Mouse (Mus musculus) CH12.LX (cell line): ENCODE measurements around the gene Asb17. TPM values are rescaled to one million over a fixed set of nuclear protein-coding genes. Genes with fewer than 3 reads are reported as not detected.
A peak's percentile ranks its signal among the peaks of the same experiment; 100 is the strongest.
"Not testable (repeated sequence)": the region's sequence is repeated elsewhere in the genome, so short reads cannot be mapped to it uniquely, and the experiment has no call there.

Experiments used
- DNase-seq: peaks from one replicate; pipeline ENCODE4 v3.0.0-alpha.2; 2013; ENCODE audit errors: extremely low read depth
- H3K27ac ChIP-seq: 2 replicates; pipeline ENCODE4 v1.5.1; 2012; ENCODE audit warnings: low read depth, mild to moderate bottlenecking, control low read depth, moderate library complexity; ENCODE audit not compliant: insufficient read depth
- H3K27me3 ChIP-seq: replicated peaks from 2 replicates; pipeline ENCODE3; 2012; ENCODE audit warnings: inconsistent platforms
- H3K36me3 ChIP-seq, 2 experiments: replicated peaks in 1 of 2; 2 replicates each; pipeline versions ENCODE3 to v1.6.1; 2012; ENCODE audit warnings: inconsistent platforms in 1 of 2, low read length in 1 of 2, mild to moderate bottlenecking in 1 of 2, mixed read lengths in 1 of 2, moderate library complexity in 1 of 2; ENCODE audit not compliant: control insufficient read depth in 1 of 2, insufficient read depth in 1 of 2
- H3K4me1 ChIP-seq, 2 experiments: 2 replicates each; pipeline ENCODE4 v1.6.1; 2012; ENCODE audit warnings: inconsistent platforms in 1 of 2, moderate library complexity in 1 of 2; ENCODE audit not compliant: insufficient read depth in 2 of 2, control insufficient read depth in 1 of 2
- H3K4me2 ChIP-seq: 2 replicates; pipeline ENCODE4 v1.6.1; 2012; ENCODE audit warnings: low read depth, mild to moderate bottlenecking, control low read depth; ENCODE audit not compliant: poor library complexity, insufficient read depth, severe bottlenecking
- H3K4me3 ChIP-seq, 3 experiments: fragments of 150-350 bp in 1 of 3; sonication (generic) in 1 of 3; replicated peaks in 1 of 3; 2 replicates each; pipeline versions ENCODE3 to v1.5.1; 2011 to 2012; ENCODE audit warnings: low read depth in 2 of 3, low read length in 2 of 3, mild to moderate bottlenecking in 2 of 3, moderate library complexity in 2 of 3, control low read depth in 1 of 3, improper control_type of control experiment in 1 of 3, inconsistent platforms in 1 of 3, mixed read lengths in 1 of 3; ENCODE audit not compliant: poor library complexity in 1 of 3
- H3K79me2 ChIP-seq: replicated peaks from 2 replicates; pipeline ENCODE4 v1.6.1; 2012; ENCODE audit warnings: mild to moderate bottlenecking, moderate library complexity; ENCODE audit not compliant: control insufficient read depth, poor library complexity, insufficient read depth, severe bottlenecking; ENCODE audit errors: extremely low read depth
- H3K9ac ChIP-seq: 2 replicates; pipeline ENCODE4 v1.6.1; 2012; ENCODE audit warnings: low read depth, mild to moderate bottlenecking, control low read depth, moderate library complexity; ENCODE audit not compliant: insufficient read depth
- H3K9me3 ChIP-seq: replicated peaks from 2 replicates; pipeline ENCODE3; 2012; ENCODE audit warnings: low read length, inconsistent platforms, mixed read lengths
- CHD1 ChIP-seq: IDR thresholded peaks from 2 replicates; pipeline ENCODE4 v1.6.1; 2012; ENCODE audit warnings: low read depth, low read length, improper control_type of control experiment, inconsistent platforms
- CHD2 ChIP-seq: IDR thresholded peaks from 2 replicates; pipeline ENCODE4 v1.6.1; 2011; ENCODE audit warnings: low read length, improper control_type of control experiment
- CTCF ChIP-seq, 2 experiments: IDR thresholded peaks in 1 of 2; conservative IDR thresholded peaks in 1 of 2; 2 replicates each; pipeline ENCODE4 v1.5.1; 2011 to 2012; ENCODE audit warnings: low read depth in 2 of 2, low read length in 2 of 2, improper control_type of control experiment in 1 of 2, inconsistent platforms in 1 of 2, mild to moderate bottlenecking in 1 of 2, moderate library complexity in 1 of 2
- GABPA ChIP-seq: IDR thresholded peaks from 2 replicates; pipeline ENCODE4 v1.6.1; 2012; ENCODE audit warnings: low read depth, low read length, improper control_type of control experiment, inconsistent platforms; ENCODE audit not compliant: insufficient replicate concordance
- HCFC1 ChIP-seq: IDR thresholded peaks from 2 replicates; pipeline ENCODE4 v1.6.1; 2012; ENCODE audit warnings: low read depth, mild to moderate bottlenecking, inconsistent platforms, low read length, improper control_type of control experiment
- MAFK ChIP-seq: IDR thresholded peaks from 2 replicates; pipeline ENCODE4 v1.6.1; 2011; ENCODE audit warnings: low read length, improper control_type of control experiment; ENCODE audit not compliant: insufficient replicate concordance
- MEF2A ChIP-seq: IDR thresholded peaks from 2 replicates; pipeline ENCODE4 v1.6.1; 2014; ENCODE audit warnings: low read depth, mild to moderate bottlenecking, inconsistent platforms, low read length, improper control_type of control experiment, borderline replicate concordance
- NRF1 ChIP-seq: IDR thresholded peaks from 2 replicates; pipeline ENCODE4 v1.6.1; 2014; ENCODE audit warnings: low read depth, mild to moderate bottlenecking, inconsistent platforms, low read length, improper control_type of control experiment, moderate library complexity
- PAX5 ChIP-seq: IDR thresholded peaks from 2 replicates; pipeline ENCODE4 v1.6.1; 2012; ENCODE audit warnings: low read length, inconsistent platforms, mixed read lengths
- RAD21 ChIP-seq: IDR thresholded peaks from 2 replicates; pipeline ENCODE4 v1.6.1; 2011; ENCODE audit warnings: low read depth, mild to moderate bottlenecking, low read length, improper control_type of control experiment, moderate library complexity
- SMC3 ChIP-seq: IDR thresholded peaks from 2 replicates; pipeline ENCODE4 v1.6.1; 2011; ENCODE audit warnings: low read depth, low read length, improper control_type of control experiment
- TBP ChIP-seq: conservative IDR thresholded peaks from 2 replicates; pipeline ENCODE4 v1.6.1; 2011; ENCODE audit warnings: low read depth, low read length, improper control_type of control experiment
- UBTF ChIP-seq: IDR thresholded peaks from 2 replicates; pipeline ENCODE4 v1.6.1; 2012; ENCODE audit warnings: low read depth, mild to moderate bottlenecking, inconsistent platforms, low read length, improper control_type of control experiment, moderate library complexity
- USF2 ChIP-seq: conservative IDR thresholded peaks from 2 replicates; pipeline ENCODE4 v1.6.1; 2011; ENCODE audit warnings: low read depth, low read length, improper control_type of control experiment
- ZMIZ1 ChIP-seq: IDR thresholded peaks from 2 replicates; pipeline ENCODE4 v1.6.1; 2012; ENCODE audit warnings: low read depth, mild to moderate bottlenecking, inconsistent platforms, low read length, improper control_type of control experiment
- dilution Hi-C: fragments of 300-500 bp; cut with MboI; formaldehyde crosslinking; loops from 2 replicates; pipeline ENCODE4 v1.14.3; 2020; ENCODE audit warnings: low sequenced_read_pairs; ENCODE audit not compliant: extremely low pct_unique_long_range_greater_than_20kb, extremely low pct_ligation_motif_present
- in situ Hi-C: fragments of 300-500 bp; cut with MboI; formaldehyde crosslinking; loops from 3 replicates; pipeline ENCODE4 v1.14.3; 2019; ENCODE audit warnings: low sequenced_read_pairs, low pct_ligation_motif_present, low pct_unique_long_range_greater_than_20kb, mixed read lengths
- polyA plus RNA-seq: library from polyadenylated mRNA; unstranded; fragments of >175 nt; gene quantifications from 2 replicates; pipeline ENCODE4 v1.2.1, GENCODE M21; 2012; ENCODE audit warnings: low read depth; ENCODE audit not compliant: insufficient read length
- total RNA-seq, 2 experiments: library from RNA; depleted of rRNA; stranded (reverse); fragments of 300-350 nt in 1 of 2; fragments of >200 nt in 1 of 2; gene quantifications; 2 replicates each; pipeline ENCODE4 v1.2.3; 2012 to 2014

The Asb17 gene
- total and polyA plus RNA-seq, 3 experiments, result 0.13 to 0.27 TPM; not detected in 1

- H3K27me3 ChIP-seq, H3K36me3 ChIP-seq, H3K9me3 ChIP-seq, H3K27ac ChIP-seq, dilution Hi-C loops, H3K4me2 ChIP-seq, DNase-seq, in situ Hi-C loops, H3K9ac ChIP-seq, H3K79me2 ChIP-seq, H3K4me3 ChIP-seq: not testable (repeated sequence)
- peaks cover 11 to 39% of the 10 kb centered on the region in 2 experiments for H3K4me1 ChIP-seq
Observed at GRCm38 (mm10) chr3:153860392-153860791, 16.4 kb downstream of the Asb17 start.

- H3K27me3 ChIP-seq, result no peaks in the 10 kb centered on the region
- H3K4me1 ChIP-seq, result peaks cover 6 to 23% of the 10 kb centered on the region in 2 experiments
- no peak overlapping the region for H3K4me3 ChIP-seq
- H3K79me2 ChIP-seq, result no peaks in the 10 kb centered on the region
- TF ChIP-seq CHD2 (no peak), NRF1 (no peak), PAX5 (no peak), MEF2A (no peak), GABPA (no peak), MAFK (no peak), UBTF (no peak), TBP (no peak), ZMIZ1 (no peak)
- dilution Hi-C loops (no loop called here), in situ Hi-C loops (no loop called here)
- H3K36me3 ChIP-seq, result no peaks in the 10 kb centered on the region
- DNase-seq, result no peak
- no peaks in the 10 kb centered on the region for H3K9me3 ChIP-seq
- H3K27ac ChIP-seq, result no peak overlapping the region
- no peak overlapping the region for H3K4me2 ChIP-seq
- H3K9ac ChIP-seq, result no peak overlapping the region
Observed at GRCm38 (mm10) chr3:153863816-153864215, 19.8 kb downstream of the Asb17 start.

- H3K27me3 ChIP-seq, result no peaks in the 10 kb centered on the region
- no peak overlapping the region for H3K9ac ChIP-seq
- no peak overlapping the region for H3K4me2 ChIP-seq
- no peaks in the 10 kb centered on the region for H3K79me2 ChIP-seq
- H3K4me1 ChIP-seq, result peaks cover 0 to 13% of the 10 kb centered on the region in 2 experiments; a peak in 3 of 4 replicates
- H3K27ac ChIP-seq, result no peak overlapping the region
- no peaks in the 10 kb centered on the region for H3K9me3 ChIP-seq
- no peak for TF ChIP-seq CHD1
- no peak for TF ChIP-seq USF2
- peak; percentile 20; the same call in 1 of the 2 replicates for TF ChIP-seq SMC3
- TF ChIP-seq HCFC1, result no peak
- TF ChIP-seq CTCF (conservative IDR thresholded peaks at IDR 0.05 in 1 of 2, IDR thresholded peaks at IDR 0.05 in 1 of 2; ENCODE audit: low read depth in 2 of 2, low read length in 2 of 2), result peak; percentile 11 to 62; a peak in 3 of 4 replicates
- peak; percentile 7 for TF ChIP-seq RAD21
- H3K36me3 ChIP-seq, result peaks cover 0 to 2% of the 10 kb centered on the region in 2 experiments
- in situ Hi-C loops, result no loop called here
- no peak for DNase-seq
- no peak overlapping the region for H3K4me3 ChIP-seq
- dilution Hi-C loops, result no loop called here
Observed at GRCm38 (mm10) chr3:153864636-153865429, 20.8 kb downstream of the Asb17 start.
